Mouse (Mus musculus) midbrain, embryonic 14.5 days (tissue): Measurements from ENCODE around the gene Cage1. TPM values are rescaled to one million over a fixed set of nuclear protein-coding genes. Genes with fewer than 3 reads are reported as not detected.

Experiments used
- ATAC-seq: fragments of 200-750 bp; cut with Nextera tagmentation; 2 replicates; pipeline ENCODE4 v1.8.0; 2017; ENCODE audit warnings: moderate number of reproducible peaks, moderate library complexity; ENCODE audit not compliant: low FRiP score, low TSS enrichment
- DNase-seq: peaks from one replicate; pipeline ENCODE4 v3.0.0-alpha.2; 2015
- H3K27ac ChIP-seq: fragments of 300-500 bp; sonication (generic); replicated peaks from 2 replicates; pipeline ENCODE4 v1.5.1; 2014; ENCODE audit warnings: mild to moderate bottlenecking, low read depth, low read length, moderate library complexity
- H3K27me3 ChIP-seq: fragments of 300-500 bp; sonication (generic); 2 replicates; pipeline ENCODE4 v1.6.1; 2014; ENCODE audit warnings: low read length, control low read depth, mixed read lengths; ENCODE audit not compliant: control insufficient read depth, insufficient read depth
- H3K36me3 ChIP-seq: fragments of 300-500 bp; sonication (generic); 2 replicates; pipeline ENCODE4 v1.6.1; 2014; ENCODE audit warnings: low read length, control low read depth; ENCODE audit not compliant: control insufficient read depth, insufficient read depth
- H3K4me1 ChIP-seq: fragments of 300-500 bp; sonication (generic); 2 replicates; pipeline ENCODE4 v1.6.1; 2014; ENCODE audit warnings: mild to moderate bottlenecking, antibody characterized with exemption, low read length, control low read depth; ENCODE audit not compliant: control insufficient read depth, insufficient read depth
- H3K4me2 ChIP-seq: fragments of 300-500 bp; sonication (generic); 2 replicates; pipeline ENCODE4 v1.6.1; 2014; ENCODE audit warnings: mild to moderate bottlenecking, low read length, moderate library complexity
- H3K4me3 ChIP-seq: fragments of 300-500 bp; sonication (generic); replicated peaks from 2 replicates; pipeline ENCODE4 v1.5.1; 2014; ENCODE audit warnings: low read depth, low read length
- H3K9ac ChIP-seq: fragments of 300-500 bp; sonication (generic); replicated peaks from 2 replicates; pipeline ENCODE4 v1.6.1; 2014; ENCODE audit warnings: mild to moderate bottlenecking, low read length, moderate library complexity
- H3K9me3 ChIP-seq: fragments of 300-500 bp; sonication (generic); 2 replicates; pipeline ENCODE4 v1.6.1; 2016; ENCODE audit warnings: low read length, control low read depth, mixed read lengths; ENCODE audit not compliant: control insufficient read depth
- WGBS: fragments of 180-500 bp; shearing (Covaris S2); extraction: QIAGEN DNeasy Blood & Tissue Kit; methylation state at CpG from one replicate; pipeline ENCODE4 v1.1.7; 2014; 5-methylcytosine and 5-hydroxymethylcytosine counted together
- microRNA-seq: library from miRNA; unstranded; fragments of <30 nt; microRNA quantifications from one replicate; pipeline ENCODE4, GENCODE M21; 2016
- polyA plus RNA-seq: library from polyadenylated mRNA; unstranded; fragments of >200 nt; fragmentation: Nextera tagmentation; extraction: Ambion mirVana; gene quantifications from 2 replicates; pipeline ENCODE4 v1.2.1, GENCODE M21; 2014

The Cage1 gene
- polyA plus RNA-seq, 1 experiment from 2014 or later = 2.7 TPM

GRCm38 (mm10) chr13:37958498-37959238 lies 78.2 kb downstream of the Cage1 start:
- H3K36me3 ChIP-seq = no peaks in the 10 kb centered on the region
- no peak overlapping the region for H3K4me3 ChIP-seq
- ATAC-seq = no peak
- no peak overlapping the region for H3K4me2 ChIP-seq
- no peak overlapping the region for H3K9ac ChIP-seq
- 0 out of 2 replicates have a peak, but pooled peaks cover 2% of the 10 kb centered on the region for H3K4me1 ChIP-seq
- H3K9me3 ChIP-seq = no peaks in the 10 kb centered on the region
- no peaks in the 10 kb centered on the region for H3K27me3 ChIP-seq
- no peak for DNase-seq
- no peak overlapping the region for H3K27ac ChIP-seq
- 90% methylated on average over 18 of the region's 18 CpGs for WGBS

Small RNAs within 50 kb of the gene (microRNA-seq; reads per million reads assigned to microRNA genes)
- not detected for gene Gm27387

Other genes with a start within 250 kb of the Cage1 start
- 51.7 and 81.1 TPM in 2 replicates for gene Ssr1, start 42.9 kb downstream of the Cage1 start, polyA plus RNA-seq
- 45.0 and 51.1 TPM in 2 replicates for gene Riok1, start 74 bp downstream of the Cage1 start, polyA plus RNA-seq
- 0.08 and 0.13 TPM in 2 replicates for gene Dsp, start 114.2 kb upstream of the Cage1 start, polyA plus RNA-seq
- 30.9 and 32.6 TPM in 2 replicates for gene Snrnp48, start 167.9 kb upstream of the Cage1 start, polyA plus RNA-seq